Mouse (Mus musculus) liver, embryonic 13.5 days (tissue): Measurements from ENCODE around the gene Slc25a28. TPM values are rescaled to one million over a fixed set of nuclear protein-coding genes. Genes with fewer than 3 reads are reported as not detected.

Experiments used
- ATAC-seq: fragments of 200-750 bp; cut with Nextera tagmentation; 2 replicates; pipeline ENCODE4 v1.8.0; 2017; ENCODE audit warnings: low read depth, mild to moderate bottlenecking, moderate number of reproducible peaks, moderate library complexity
- DNase-seq: peaks from one replicate; pipeline ENCODE4 v3.0.0; 2022
- H3K27ac ChIP-seq: fragments of 300-500 bp; sonication (generic); 2 replicates; pipeline ENCODE4 v1.5.1; 2015; ENCODE audit warnings: moderate library complexity, mild to moderate bottlenecking, inconsistent platforms
- H3K27me3 ChIP-seq: fragments of 300-500 bp; sonication (generic); 2 replicates; pipeline ENCODE4 v1.6.1; 2015; ENCODE audit warnings: mild to moderate bottlenecking, inconsistent platforms
- H3K36me3 ChIP-seq: fragments of 300-500 bp; sonication (generic); 2 replicates; pipeline ENCODE4 v1.6.1; 2015; ENCODE audit warnings: mild to moderate bottlenecking, inconsistent platforms
- H3K4me1 ChIP-seq: fragments of 300-500 bp; sonication (generic); replicated peaks from 2 replicates; pipeline ENCODE4 v1.6.1; 2015; ENCODE audit warnings: inconsistent platforms
- H3K4me2 ChIP-seq: fragments of 300-500 bp; sonication (generic); 2 replicates; pipeline ENCODE4 v1.6.1; 2015; ENCODE audit warnings: inconsistent platforms, mild to moderate bottlenecking, moderate library complexity
- H3K4me3 ChIP-seq: fragments of 300-500 bp; sonication (generic); replicated peaks from 2 replicates; pipeline ENCODE4 v1.5.1; 2015; ENCODE audit warnings: mild to moderate bottlenecking, inconsistent platforms
- H3K9ac ChIP-seq: fragments of 300-500 bp; sonication (generic); 2 replicates; pipeline ENCODE4 v1.6.1; 2015; ENCODE audit warnings: mild to moderate bottlenecking, inconsistent platforms
- H3K9me3 ChIP-seq: fragments of 300-500 bp; sonication (generic); replicated peaks from 2 replicates; pipeline ENCODE4 v1.6.1; 2016; ENCODE audit warnings: inconsistent platforms
- WGBS: fragments of 180-500 bp; shearing (Covaris S2); methylation state at CpG from one replicate; pipeline ENCODE4 v1.1.7; 2015; ENCODE audit not compliant: insufficient replicate concordance; 5-methylcytosine and 5-hydroxymethylcytosine counted together
- polyA plus RNA-seq: library from polyadenylated mRNA; unstranded; fragments of >200 nt; fragmentation: Nextera tagmentation; extraction: Ambion mirVana; gene quantifications from 2 replicates; pipeline ENCODE4 v1.2.1, GENCODE M21; 2015

Gene Slc25a28
- polyA plus RNA-seq = 6.3 and 6.8 TPM in 2 replicates

DNA sequence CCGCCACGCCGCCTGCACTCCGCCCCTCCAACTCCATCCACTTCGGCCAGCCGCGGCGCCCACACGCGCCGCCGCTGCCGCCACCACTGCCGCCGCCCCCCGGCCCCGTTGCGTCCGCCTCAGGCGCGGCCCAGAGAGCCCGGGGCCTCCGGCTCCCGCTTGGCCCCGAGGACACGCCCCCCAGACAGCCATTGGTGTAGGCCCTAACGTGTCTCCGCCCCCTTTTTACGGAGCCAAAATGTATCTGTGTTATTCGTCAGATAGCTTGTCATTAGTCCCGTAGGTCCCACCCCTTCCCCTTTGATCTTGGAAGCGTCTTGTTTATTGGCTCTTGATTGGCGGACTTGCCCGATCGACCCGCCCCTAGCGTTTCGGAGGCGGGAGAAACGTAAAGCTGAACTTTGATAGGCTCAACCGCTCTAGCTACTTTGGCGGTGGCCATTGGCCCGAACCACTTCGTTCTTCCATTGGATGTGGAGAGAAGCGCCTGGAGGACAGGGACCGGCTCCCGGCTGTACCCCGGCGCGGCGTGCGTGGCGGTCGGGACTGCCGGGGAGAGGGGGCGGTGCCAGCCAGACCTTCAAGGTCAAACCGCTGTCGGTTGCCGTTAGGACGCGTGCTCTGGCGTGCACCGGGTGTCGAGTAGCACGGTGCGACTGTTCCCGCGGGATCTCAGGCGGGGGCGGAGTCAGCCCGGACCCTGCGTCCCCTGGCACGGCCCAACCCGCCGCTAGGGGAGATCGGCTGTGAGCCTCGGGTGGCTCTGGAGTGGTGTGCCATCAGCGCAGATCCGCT is at the start of gene Slc25a28:
TSS of gene Slc25a28 (minus strand) at position 152 of the 795 bp plus-strand sequence.
- Histone ChIP-seq H3K27me3 (no peaks in the 10 kb centered on the region), H3K4me3 (peak within 1 kb of the TSS; percentile 98), H3K27ac (peak within 1 kb of the TSS; percentile 93), H3K4me2 (peak within 1 kb of the TSS; percentile 93), H3K9me3 (no peaks in the 10 kb centered on the region), H3K4me1 (peaks cover 46% of the 10 kb centered on the region), H3K9ac (peak within 1 kb of the TSS; percentile 96), H3K36me3 (no peaks in the 10 kb centered on the region)
- ATAC-seq = peak; percentile 89
- whole genome bisulfite sequencing = under 1% methylated on average over 79 of the region's 79 CpGs
- DNase-seq = peak; percentile 99

DNA sequence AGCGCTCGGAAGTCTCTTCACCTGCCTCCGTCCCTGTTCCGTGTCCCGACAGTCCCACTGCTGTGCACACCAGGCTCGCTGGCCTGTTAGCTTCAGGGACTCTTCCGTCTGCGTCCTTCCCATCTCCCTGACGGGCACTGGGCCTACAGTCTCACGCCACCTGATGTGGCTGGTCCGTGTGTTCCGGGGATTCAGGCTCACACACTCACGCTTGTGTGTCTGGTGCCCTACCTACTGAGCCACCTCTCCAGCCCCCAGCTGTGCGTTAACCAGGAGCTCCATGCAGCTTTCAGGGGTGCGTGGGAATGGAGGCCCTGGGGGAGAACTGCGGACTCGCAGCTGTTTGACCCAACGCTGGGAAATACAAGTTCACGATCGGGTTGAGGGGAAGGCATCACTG is 49.5 kb upstream of the Slc25a28 start:
- Histone ChIP-seq H3K4me1 (peaks cover 9% of the 10 kb centered on the region), H3K36me3 (peaks cover 28% of the 10 kb centered on the region), H3K27me3 (no peaks in the 10 kb centered on the region), H3K4me2 (no peak overlapping the region), H3K27ac (no peak overlapping the region), H3K4me3 (no peak overlapping the region), H3K9ac (no peak overlapping the region), H3K9me3 (no peaks in the 10 kb centered on the region)
- WGBS = 89% methylated on average over 20 of the region's 20 CpGs
- ATAC-seq (no peak), DNase-seq (no peak)

DNA sequence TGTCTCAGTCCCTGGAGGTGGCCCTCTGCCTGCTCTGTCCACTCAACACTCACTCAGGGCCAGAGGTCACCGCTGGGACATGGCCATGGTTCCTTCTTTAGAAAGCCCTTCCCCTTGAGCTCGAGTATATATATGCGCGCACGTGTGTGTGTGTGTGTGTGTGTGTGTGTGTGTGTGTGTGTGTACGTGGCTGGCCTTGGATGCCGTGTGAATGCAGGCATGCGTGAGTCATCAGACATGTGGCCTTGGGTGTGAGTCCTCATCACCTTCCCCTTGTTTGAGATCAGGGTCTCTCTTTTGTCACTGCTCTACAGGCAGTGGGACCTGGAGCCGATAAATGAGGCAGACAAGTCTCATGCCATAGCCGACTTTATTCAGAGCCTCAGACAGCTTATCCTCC is 48.8 kb upstream of the Slc25a28 start:
- Histone ChIP-seq H3K9ac (no peak overlapping the region), H3K27me3 (no peaks in the 10 kb centered on the region), H3K4me1 (peaks cover 9% of the 10 kb centered on the region), H3K9me3 (no peaks in the 10 kb centered on the region), H3K36me3 (peaks cover 32% of the 10 kb centered on the region), H3K4me2 (no peak overlapping the region), H3K27ac (no peak overlapping the region), H3K4me3 (no peak overlapping the region)
- WGBS = 73% methylated on average over 10 of the region's 10 CpGs
- ATAC-seq (no peak), DNase-seq (no peak)

- Histone ChIP-seq H3K36me3 (peaks cover 32% of the 10 kb centered on the region), H3K9ac (no peak overlapping the region), H3K9me3 (no peaks in the 10 kb centered on the region), H3K4me2 (no peak overlapping the region), H3K27ac (no peak overlapping the region), H3K27me3 (no peaks in the 10 kb centered on the region), H3K4me3 (no peak overlapping the region), H3K4me1 (peaks cover 9% of the 10 kb centered on the region)
- WGBS = 59% methylated on average over 8 of the region's 8 CpGs
- DNase-seq (no peak), ATAC-seq (no peak)
Measured at GRCm38 (mm10) chr19:43722891-43723290, 48.2 kb upstream of the Slc25a28 start.

GRCm38 (mm10) chr19:43720061-43720460 is 45.4 kb upstream of the Slc25a28 start:
- Histone ChIP-seq H3K36me3 (peaks cover 27% of the 10 kb centered on the region), H3K4me1 (no peaks in the 10 kb centered on the region), H3K27ac (no peak overlapping the region), H3K9me3 (no peaks in the 10 kb centered on the region), H3K9ac (no peak overlapping the region), H3K4me3 (no peak overlapping the region), H3K27me3 (no peaks in the 10 kb centered on the region), H3K4me2 (no peak overlapping the region)
- ATAC-seq (no peak), DNase-seq (no peak)
- 82% methylated on average over 11 of the region's 11 CpGs for WGBS

- no peak for DNase-seq
- Histone ChIP-seq H3K4me1 (peaks cover 17% of the 10 kb centered on the region), H3K4me2 (no peak overlapping the region; the same call in 1 of the 2 replicates), H3K9ac (no peak overlapping the region), H3K36me3 (0 out of 2 replicates have a peak, but pooled peaks cover 8% of the 10 kb centered on the region), H3K4me3 (no peak overlapping the region), H3K27ac (no peak overlapping the region), H3K9me3 (no peaks in the 10 kb centered on the region), H3K27me3 (no peaks in the 10 kb centered on the region)
- 64% methylated on average over 5 of the region's 5 CpGs for WGBS
- ATAC-seq = no peak
Measured at GRCm38 (mm10) chr19:43711971-43712370, 37.3 kb upstream of the Slc25a28 start.

- H3K27me3 ChIP-seq = no peaks in the 10 kb centered on the region
- WGBS = 27% methylated on average over 22 of the region's 22 CpGs
- ATAC-seq = 0 out of 2 replicates have a peak, but pooled peaks have one; percentile 26
- 0 out of 2 replicates have a peak, but pooled peaks cover 8% of the 10 kb centered on the region for H3K36me3 ChIP-seq
- peaks cover 17% of the 10 kb centered on the region for H3K4me1 ChIP-seq
- H3K9ac ChIP-seq = no peak overlapping the region
- H3K4me2 ChIP-seq = peak overlapping the region; percentile 49
- H3K9me3 ChIP-seq = no peaks in the 10 kb centered on the region
- no peak for DNase-seq
- peak overlapping the region; percentile 3; the same call in 1 of the 2 replicates for H3K4me3 ChIP-seq
- H3K27ac ChIP-seq = peak overlapping the region; percentile 63
Measured at GRCm38 (mm10) chr19:43711159-43711916, 36.7 kb upstream of the Slc25a28 start.

DNA sequence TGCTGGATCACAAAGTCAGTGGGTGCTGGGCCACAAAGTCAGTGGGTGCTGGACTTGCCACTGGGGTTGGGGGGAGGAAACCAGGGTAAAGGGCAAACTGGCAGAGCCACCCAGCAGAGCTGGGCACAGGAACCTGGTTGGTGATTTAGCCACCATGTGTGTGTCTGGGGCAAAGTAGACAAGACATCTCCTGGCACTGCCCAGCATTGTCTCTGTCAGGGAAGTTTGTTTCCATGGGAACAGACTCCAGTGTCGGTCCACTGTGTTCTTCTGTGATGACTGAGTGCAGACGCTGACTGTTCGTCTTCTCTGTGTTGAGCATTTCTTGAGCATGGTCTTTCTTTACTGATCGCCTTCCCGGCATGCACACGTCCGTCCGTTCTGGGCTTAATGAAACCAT is 34.6 kb upstream of the Slc25a28 start:
- Histone ChIP-seq H3K9ac (no peak overlapping the region), H3K27me3 (no peaks in the 10 kb centered on the region), H3K27ac (no peak overlapping the region), H3K4me1 (peaks cover 17% of the 10 kb centered on the region), H3K4me2 (no peak overlapping the region), H3K4me3 (no peak overlapping the region), H3K9me3 (no peaks in the 10 kb centered on the region), H3K36me3 (peaks cover 21% of the 10 kb centered on the region)
- ATAC-seq (no peak), DNase-seq (no peak)
- WGBS = 77% methylated on average over 8 of the region's 8 CpGs

DNA sequence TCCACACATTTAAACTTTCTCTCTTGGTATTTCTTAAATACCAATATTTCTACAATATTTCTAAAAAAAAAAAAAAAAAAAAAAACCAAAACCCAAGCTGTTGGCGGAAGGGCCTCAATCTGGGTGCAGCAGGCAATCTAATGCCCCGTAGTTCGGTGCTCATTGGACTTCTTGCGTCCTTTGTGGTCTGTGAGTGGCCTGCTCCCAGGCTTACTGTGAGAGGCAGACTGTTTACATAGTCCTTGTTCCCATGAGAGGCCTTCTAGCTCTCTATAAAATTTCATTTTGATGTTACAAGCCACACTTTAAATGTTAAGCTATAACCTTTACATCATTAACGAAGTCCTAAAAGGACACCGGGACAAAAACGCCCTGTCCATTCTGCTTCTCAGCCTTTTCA is 33.5 kb upstream of the Slc25a28 start:
- no peaks in the 10 kb centered on the region for H3K27me3 ChIP-seq
- DNase-seq (no peak), ATAC-seq (no peak)
- 88% methylated on average over 7 of the region's 7 CpGs for WGBS
- peaks cover 21% of the 10 kb centered on the region for H3K36me3 ChIP-seq
- H3K27ac ChIP-seq = no peak overlapping the region
- H3K4me1 ChIP-seq = peaks cover 17% of the 10 kb centered on the region
- no peak overlapping the region for H3K4me2 ChIP-seq
- H3K9me3 ChIP-seq = no peaks in the 10 kb centered on the region
- no peak overlapping the region for H3K9ac ChIP-seq
- H3K4me3 ChIP-seq = no peak overlapping the region

DNA sequence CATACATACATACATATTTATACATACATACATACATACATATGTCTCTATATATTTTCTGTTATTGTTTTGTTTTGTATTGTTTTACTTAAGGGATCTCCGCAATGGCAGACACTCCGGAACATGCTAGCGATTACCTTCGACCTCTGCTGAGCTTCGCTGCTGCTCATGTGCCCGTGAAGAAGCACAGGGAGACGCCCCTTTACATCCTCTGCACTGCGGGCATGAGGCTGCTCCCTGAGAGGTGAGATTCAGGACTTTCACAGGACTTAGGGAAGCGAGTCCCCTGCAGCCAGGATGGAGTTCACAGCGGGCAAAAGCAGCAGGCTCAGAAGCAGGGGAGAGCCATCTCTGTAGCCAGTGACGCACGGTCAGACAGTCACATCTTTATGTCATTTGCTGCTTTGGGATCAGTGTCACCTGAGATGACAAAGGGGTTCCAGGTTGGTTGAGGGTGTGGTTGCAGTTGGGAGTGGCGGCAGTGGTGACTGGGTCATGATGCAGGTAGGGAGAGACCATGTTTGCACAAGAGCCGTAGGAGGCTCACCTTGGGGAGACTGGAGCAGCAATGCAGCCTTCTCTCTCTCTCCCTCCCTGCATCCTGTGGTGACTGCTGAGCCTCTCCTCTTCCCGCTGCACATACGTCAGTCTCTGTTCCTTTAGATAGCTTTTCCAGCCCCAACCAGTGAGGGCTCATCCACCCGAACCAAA is 30.3 kb upstream of the Slc25a28 start:
- no peak overlapping the region for H3K9ac ChIP-seq
- no peak overlapping the region for H3K27ac ChIP-seq
- no peak for ATAC-seq
- no peak overlapping the region for H3K4me2 ChIP-seq
- WGBS = 82% methylated on average over 17 of the region's 17 CpGs
- H3K4me3 ChIP-seq = no peak overlapping the region
- H3K27me3 ChIP-seq = no peaks in the 10 kb centered on the region
- no peaks in the 10 kb centered on the region for H3K4me1 ChIP-seq
- no peak for DNase-seq
- H3K9me3 ChIP-seq = no peaks in the 10 kb centered on the region
- peaks cover 29% of the 10 kb centered on the region for H3K36me3 ChIP-seq

GRCm38 (mm10) chr19:43704211-43704610 is 29.5 kb upstream of the Slc25a28 start:
- WGBS = 75% methylated on average over 11 of the region's 11 CpGs
- no peaks in the 10 kb centered on the region for H3K4me1 ChIP-seq
- ATAC-seq = no peak
- no peak overlapping the region for H3K4me2 ChIP-seq
- H3K9me3 ChIP-seq = no peaks in the 10 kb centered on the region
- no peaks in the 10 kb centered on the region for H3K27me3 ChIP-seq
- peaks cover 32% of the 10 kb centered on the region for H3K36me3 ChIP-seq
- no peak overlapping the region for H3K4me3 ChIP-seq
- no peak overlapping the region for H3K27ac ChIP-seq
- no peak for DNase-seq
- no peak overlapping the region for H3K9ac ChIP-seq
